Mouse (Mus musculus) midbrain, embryonic 11.5 days (tissue): ENCODE data around the gene Utrn. TPM values are rescaled to one million over a fixed set of nuclear protein-coding genes. Genes with fewer than 3 reads are reported as not detected.
A peak's percentile ranks its signal among the peaks of the same experiment; 100 is the strongest.

Experiments
- ATAC-seq: fragments of 200-750 bp; cut with Nextera tagmentation; 2 replicates; pipeline ENCODE4 v1.8.0; 2017; ENCODE audit warnings: moderate TSS enrichment, moderate library complexity; ENCODE audit not compliant: low FRiP score
- DNase-seq: peaks from one replicate; pipeline ENCODE4 v3.0.0; 2015; ENCODE audit warnings: low spot score; ENCODE audit errors: missing footprints
- H3K27ac ChIP-seq: fragments of 300-500 bp; sonication (generic); 2 replicates; pipeline ENCODE4 v1.5.1; 2014; ENCODE audit warnings: low read depth, low read length
- H3K27me3 ChIP-seq: fragments of 300-500 bp; sonication (generic); 2 replicates; pipeline ENCODE4 v1.6.1; 2014; ENCODE audit warnings: mild to moderate bottlenecking, low read length, moderate library complexity, mixed read lengths; ENCODE audit not compliant: control insufficient read depth, insufficient read depth
- H3K36me3 ChIP-seq: fragments of 300-500 bp; sonication (generic); 2 replicates; pipeline ENCODE4 v1.6.1; 2014; ENCODE audit warnings: mild to moderate bottlenecking, low read length, moderate library complexity, mixed read lengths; ENCODE audit not compliant: control insufficient read depth, insufficient read depth
- H3K4me1 ChIP-seq: fragments of 300-500 bp; sonication (generic); 2 replicates; pipeline ENCODE4 v1.6.1; 2014; ENCODE audit warnings: low read length; ENCODE audit not compliant: control insufficient read depth, insufficient read depth
- H3K4me2 ChIP-seq: fragments of 300-500 bp; sonication (generic); 2 replicates; pipeline ENCODE4 v1.6.1; 2014; ENCODE audit warnings: mild to moderate bottlenecking, moderate library complexity
- H3K4me3 ChIP-seq: fragments of 300-500 bp; sonication (generic); 2 replicates; pipeline ENCODE4 v1.5.1; 2014; ENCODE audit warnings: low read depth, low read length
- H3K9ac ChIP-seq: fragments of 300-500 bp; sonication (generic); 2 replicates; pipeline ENCODE4 v1.6.1; 2014; ENCODE audit warnings: low read length
- H3K9me3 ChIP-seq: fragments of 300-500 bp; sonication (generic); 2 replicates; pipeline ENCODE4 v1.6.1; 2016; ENCODE audit warnings: low read length; ENCODE audit not compliant: control insufficient read depth
- WGBS: fragments of 180-500 bp; shearing (Covaris S2); extraction: QIAGEN DNeasy Blood & Tissue Kit; methylation state at CpG from one replicate; pipeline ENCODE4 v1.1.7; 2014; 5-methylcytosine and 5-hydroxymethylcytosine counted together
- polyA plus RNA-seq: library from polyadenylated mRNA; unstranded; fragments of >200 nt; fragmentation: Nextera tagmentation; extraction: Ambion mirVana; gene quantifications from 2 replicates; pipeline ENCODE4 v1.2.1, GENCODE M21; 2014

Gene Utrn
- polyA plus RNA-seq, 1 experiment from 2014 or later, result 29.1 TPM

DNA sequence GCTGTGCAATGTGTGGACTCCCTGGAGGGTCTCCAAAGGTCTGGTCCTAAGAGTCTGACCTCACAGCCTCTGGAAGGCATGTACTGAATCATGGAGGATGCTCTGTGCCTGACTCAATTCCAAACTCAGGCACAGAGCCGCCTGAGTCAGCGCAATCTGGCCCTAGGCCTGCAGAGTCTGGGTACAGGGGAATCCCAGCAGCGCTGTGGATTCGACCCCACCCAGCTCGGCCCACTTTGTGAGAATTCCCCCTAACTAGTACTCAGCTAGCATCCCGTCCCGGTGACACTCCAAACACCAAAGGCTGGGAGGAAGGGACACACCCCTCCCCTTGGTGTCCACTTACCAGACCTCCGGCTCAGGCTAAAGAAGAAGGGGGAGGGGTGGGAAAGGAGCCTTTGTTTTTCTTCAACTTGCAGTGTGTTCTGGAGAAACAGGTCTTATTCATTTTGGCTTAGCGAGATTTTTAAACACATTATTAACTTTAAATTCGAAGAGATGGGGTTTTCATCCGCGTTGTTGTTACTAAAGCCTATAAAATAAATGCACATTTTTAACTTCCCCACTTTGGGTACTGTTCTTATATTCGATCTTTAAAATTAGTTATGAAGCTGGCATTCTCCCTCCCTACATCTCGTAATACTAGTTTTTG, 9.6 kb upstream of the Utrn start:
- Histone ChIP-seq H3K4me2 (peak overlapping the region; percentile 38), H3K9me3 (no peaks in the 10 kb centered on the region), H3K4me1 (peaks cover 7% of the 10 kb centered on the region; the same call in 1 of the 2 replicates), H3K9ac (peak overlapping the region; percentile 60), H3K4me3 (peak overlapping the region; percentile 14; the same call in 1 of the 2 replicates), H3K36me3 (no peaks in the 10 kb centered on the region), H3K27ac (no peak overlapping the region; the same call in 1 of the 2 replicates), H3K27me3 (no peaks in the 10 kb centered on the region)
- ATAC-seq, result peak; percentile 87
- peak; percentile 94 for DNase-seq
- 3% methylated on average over 14 of the region's 14 CpGs for WGBS

DNA sequence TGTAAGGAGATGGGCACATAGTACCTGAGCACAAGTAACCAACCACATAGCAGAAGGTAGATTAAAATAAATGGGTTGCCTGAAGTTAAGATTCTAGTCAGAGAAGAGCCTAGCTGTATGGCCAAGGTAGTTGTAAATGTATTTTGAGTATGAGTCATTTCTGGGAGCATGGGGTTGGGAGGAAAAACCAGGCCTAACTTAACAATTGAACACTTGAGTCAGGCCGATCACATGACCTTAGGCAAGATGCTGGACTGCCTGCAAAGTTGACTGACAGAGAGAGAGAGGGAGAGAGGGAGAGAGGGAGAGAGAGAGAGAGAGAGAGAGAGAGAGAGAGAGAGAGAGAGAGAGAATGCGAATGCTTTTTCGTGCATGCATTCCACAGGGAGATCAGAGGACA, 7.3 kb upstream of the Utrn start:
- no peaks in the 10 kb centered on the region for H3K36me3 ChIP-seq
- H3K4me2 ChIP-seq, result no peak overlapping the region
- H3K9ac ChIP-seq, result no peak overlapping the region
- no peak for ATAC-seq
- 82% methylated on average over 3 of the region's 3 CpGs for WGBS
- H3K4me1 ChIP-seq, result peaks cover 7% of the 10 kb centered on the region; the same call in 1 of the 2 replicates
- no peak for DNase-seq
- no peak overlapping the region for H3K27ac ChIP-seq
- no peaks in the 10 kb centered on the region for H3K9me3 ChIP-seq
- H3K27me3 ChIP-seq, result no peaks in the 10 kb centered on the region
- H3K4me3 ChIP-seq, result no peak overlapping the region

DNA sequence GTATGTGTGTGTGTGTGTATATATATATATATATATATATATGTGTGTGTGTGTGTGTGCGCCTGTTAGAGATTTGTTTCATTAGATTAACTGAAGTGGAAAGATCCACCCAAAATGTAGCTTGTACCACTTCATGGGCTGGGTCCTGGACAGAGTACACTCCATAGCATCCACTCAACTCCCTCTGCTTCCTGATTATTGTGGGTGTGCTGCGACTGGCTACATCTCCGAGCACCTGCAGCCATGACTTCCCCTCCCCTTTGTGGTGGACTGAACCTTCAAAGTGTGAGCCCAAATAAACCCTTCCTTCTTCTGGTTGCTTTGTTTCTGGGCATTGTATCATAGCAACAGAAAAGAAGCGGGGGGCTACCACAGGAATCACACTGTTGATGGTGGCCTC, 6.2 kb upstream of the Utrn start:
- no peak overlapping the region for H3K9ac ChIP-seq
- no peaks in the 10 kb centered on the region for H3K27me3 ChIP-seq
- H3K4me3 ChIP-seq, result no peak overlapping the region
- peaks cover 7% of the 10 kb centered on the region; the same call in 1 of the 2 replicates for H3K4me1 ChIP-seq
- DNase-seq, result peak; percentile 45
- no peak overlapping the region for H3K27ac ChIP-seq
- no peak overlapping the region for H3K4me2 ChIP-seq
- no peaks in the 10 kb centered on the region for H3K36me3 ChIP-seq
- 84% methylated on average over 4 of the region's 4 CpGs for WGBS
- ATAC-seq, result no peak
- no peaks in the 10 kb centered on the region for H3K9me3 ChIP-seq

DNA sequence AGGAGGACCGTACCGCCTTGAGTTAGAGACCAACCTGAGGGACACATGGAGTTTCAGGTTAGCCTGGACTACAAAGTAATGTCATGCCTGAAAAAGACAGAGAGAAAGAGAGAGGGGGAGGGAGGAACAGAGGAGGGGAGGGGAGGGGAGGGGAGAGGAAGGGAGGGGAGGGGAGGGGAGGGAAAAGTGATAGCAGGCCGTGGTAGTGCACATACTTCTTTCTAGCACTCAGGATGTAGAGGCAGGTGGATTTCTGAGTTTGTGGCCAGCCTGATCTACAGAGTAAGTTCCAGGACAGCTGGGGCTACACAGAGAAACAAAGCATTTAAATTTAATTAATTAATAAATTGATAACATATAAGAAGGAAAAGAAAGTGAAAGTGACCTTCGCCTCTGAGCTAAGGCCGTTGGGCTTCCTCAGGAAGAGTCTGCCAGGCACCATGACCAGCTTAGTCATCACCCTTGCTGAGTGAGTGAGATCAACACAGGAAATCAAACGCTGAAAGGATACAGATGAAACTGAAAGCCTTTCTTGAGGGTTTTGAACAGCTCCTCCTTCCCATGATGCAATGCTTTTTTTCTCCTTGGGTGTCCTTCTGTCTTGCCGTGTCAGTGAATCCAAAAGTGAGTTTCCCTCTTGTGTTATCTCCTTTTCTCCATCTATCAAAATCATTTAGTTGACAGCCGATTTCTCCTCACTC, 5.6 kb upstream of the Utrn start:
- Histone ChIP-seq H3K4me1 (peaks cover 7% of the 10 kb centered on the region; the same call in 1 of the 2 replicates), H3K36me3 (no peaks in the 10 kb centered on the region), H3K27ac (no peak overlapping the region), H3K27me3 (no peaks in the 10 kb centered on the region), H3K9ac (no peak overlapping the region), H3K4me3 (no peak overlapping the region), H3K4me2 (no peak overlapping the region), H3K9me3 (no peaks in the 10 kb centered on the region)
- 70% methylated on average over 8 of the region's 8 CpGs for WGBS
- DNase-seq (no peak), ATAC-seq (no peak)

DNA sequence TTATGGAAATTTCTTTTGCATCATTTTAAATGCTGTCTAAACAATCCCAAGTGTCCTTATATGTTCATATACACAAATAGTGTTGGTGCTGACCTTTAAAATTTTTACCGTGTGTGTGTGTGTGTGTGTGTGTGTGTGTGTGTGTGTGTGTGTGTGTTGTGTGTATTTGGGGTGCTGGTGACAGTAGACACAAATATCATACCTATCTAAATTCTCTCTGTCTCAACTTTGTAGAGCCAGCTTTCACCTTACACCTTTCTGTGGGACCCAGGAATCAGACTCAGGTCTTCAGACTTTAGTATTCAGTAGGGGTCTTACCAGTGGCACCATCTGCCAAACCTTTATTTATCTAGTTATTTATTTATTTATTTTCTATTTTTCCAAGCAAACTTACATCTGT, 681 bp upstream of the Utrn start:
- Histone ChIP-seq H3K36me3 (no peaks in the 10 kb centered on the region), H3K4me3 (no peak overlapping the region; the same call in 1 of the 2 replicates), H3K4me1 (peaks cover 10% of the 10 kb centered on the region; the same call in 1 of the 2 replicates), H3K9me3 (no peaks in the 10 kb centered on the region), H3K27me3 (no peaks in the 10 kb centered on the region), H3K27ac (no peak overlapping the region), H3K9ac (no peak overlapping the region), H3K4me2 (peak overlapping the region; percentile 75)
- WGBS, result 44% methylated on average over 1 of the region's 1 CpGs
- DNase-seq, result peak; percentile 82
- no peak for ATAC-seq

DNA sequence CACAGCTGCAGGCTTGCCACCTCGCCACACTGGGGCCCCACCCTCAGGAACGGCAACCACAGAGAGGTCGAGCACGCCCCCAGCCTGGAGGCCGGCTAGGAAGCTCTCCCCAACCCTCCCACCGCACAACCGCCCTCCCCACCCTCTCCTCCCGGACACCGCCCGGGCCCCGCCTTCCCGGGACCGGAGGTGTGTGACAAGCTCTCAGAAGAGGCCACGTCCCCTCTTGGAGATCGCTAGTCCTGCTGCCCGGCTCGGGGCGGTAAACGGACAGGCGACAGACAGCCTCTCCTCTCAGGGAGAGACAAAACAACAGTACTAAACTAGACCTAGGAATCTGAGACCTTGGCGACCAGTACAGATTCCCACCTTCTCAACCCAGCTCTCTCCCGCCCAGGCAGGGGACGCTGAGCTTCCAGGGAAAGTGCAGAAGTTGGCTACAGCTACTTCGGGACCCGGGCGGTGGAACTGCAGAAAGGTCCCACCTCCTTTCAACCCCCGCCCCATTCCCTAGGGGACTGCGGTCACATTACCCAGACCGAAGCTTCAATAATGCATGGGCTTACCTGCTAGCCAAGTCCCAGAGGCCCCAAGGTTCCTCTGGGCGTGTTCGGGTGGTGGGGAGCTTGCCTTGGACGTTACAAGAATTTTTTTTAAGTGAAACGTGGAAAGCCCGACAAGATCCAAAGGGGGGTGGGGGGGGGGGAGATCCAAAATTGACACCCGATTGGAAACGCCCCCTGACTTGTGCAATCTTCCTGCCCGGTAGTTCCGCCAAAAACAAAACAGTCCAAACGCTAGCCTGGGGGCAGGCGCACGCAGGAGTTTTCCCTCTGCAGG, 756 bp downstream of the Utrn start:
- under 1% methylated on average over 41 of the region's 41 CpGs for WGBS

DNA sequence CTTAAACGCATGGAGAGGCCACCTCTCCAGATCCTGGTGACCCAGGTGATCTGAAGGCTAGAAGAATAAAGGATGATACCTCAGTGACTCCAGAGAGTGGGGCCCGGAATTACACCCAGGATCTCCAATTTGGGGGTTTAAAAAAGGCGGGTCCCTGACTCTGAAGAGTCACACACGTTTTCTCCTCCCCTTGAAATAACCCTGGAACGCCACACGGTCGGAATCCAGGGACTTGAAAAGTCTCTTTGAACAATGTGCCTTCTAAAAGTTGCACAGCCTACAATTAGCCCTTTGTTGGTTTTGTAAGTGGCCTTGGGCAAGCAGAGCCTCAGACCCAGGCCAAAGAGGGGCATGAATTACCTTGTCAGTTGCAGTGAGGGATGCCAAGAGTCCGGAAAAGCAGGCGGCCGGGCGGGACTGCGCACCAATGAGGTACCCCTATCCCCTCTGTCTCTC, 1.4 kb downstream of the Utrn start:
- no peak overlapping the region for H3K27ac ChIP-seq
- peak overlapping the region; percentile 75 for H3K4me2 ChIP-seq
- H3K36me3 ChIP-seq, result no peaks in the 10 kb centered on the region
- no peaks in the 10 kb centered on the region for H3K27me3 ChIP-seq
- peak overlapping the region; percentile 87 for H3K9ac ChIP-seq
- peak overlapping the region; percentile 72 for H3K4me3 ChIP-seq
- peaks cover 10% of the 10 kb centered on the region; the same call in 1 of the 2 replicates for H3K4me1 ChIP-seq
- DNase-seq (peak; percentile 96), ATAC-seq (no peak)
- WGBS, result 0% methylated on average over 12 of the region's 12 CpGs
- H3K9me3 ChIP-seq, result no peaks in the 10 kb centered on the region

More for the DNA sequence above, 756 bp downstream of the Utrn start:
- Histone ChIP-seq H3K9me3 (no peaks in the 10 kb centered on the region), H3K4me1 (peaks cover 10% of the 10 kb centered on the region; the same call in 1 of the 2 replicates), H3K4me2 (peak overlapping the region; percentile 75), H3K27me3 (no peaks in the 10 kb centered on the region), H3K27ac (peak overlapping the region; percentile 68; the same call in 1 of the 2 replicates), H3K4me3 (peak overlapping the region; percentile 72), H3K36me3 (no peaks in the 10 kb centered on the region), H3K9ac (peak overlapping the region; percentile 87)
- ATAC-seq (peak; percentile 75), DNase-seq (peak; percentile 97)

DNA sequence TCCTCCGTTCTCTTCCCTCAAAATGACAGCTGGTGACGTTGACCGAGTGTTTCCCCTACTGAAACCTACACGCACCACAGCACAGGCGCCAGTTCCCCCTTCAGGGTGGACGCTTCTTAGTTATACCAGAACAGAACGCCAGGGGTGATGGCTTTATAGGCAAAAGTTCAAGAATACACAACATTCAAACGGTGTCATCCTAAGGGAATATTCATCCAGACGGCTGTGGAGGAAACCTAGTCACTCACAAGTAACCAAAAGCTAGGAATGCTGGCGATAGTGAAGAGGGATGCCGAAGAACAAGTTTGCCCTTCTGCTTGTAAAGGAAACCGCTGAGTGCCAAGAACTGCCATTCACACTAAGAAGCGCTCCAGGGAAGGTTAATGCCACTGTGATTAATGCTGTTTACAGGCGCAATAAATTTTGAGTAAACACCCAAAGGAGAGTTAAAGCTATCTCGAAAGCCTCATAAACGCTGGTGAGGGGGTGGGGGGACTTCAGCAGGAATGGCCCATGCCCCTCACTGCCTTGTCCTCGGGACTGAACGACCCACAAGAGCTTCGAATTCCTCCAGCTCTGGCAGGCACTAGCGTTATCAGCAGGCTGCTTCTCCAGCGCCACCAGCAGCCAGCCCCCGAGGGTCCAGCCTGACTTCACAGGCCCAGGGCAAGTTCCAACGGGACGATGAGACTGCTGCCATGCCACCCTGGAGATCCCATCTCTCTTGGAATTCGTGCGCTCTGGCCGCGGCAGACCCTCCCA, 2.0 kb downstream of the Utrn start:
- Histone ChIP-seq H3K36me3 (no peaks in the 10 kb centered on the region), H3K4me3 (peak overlapping the region; percentile 72), H3K9me3 (no peaks in the 10 kb centered on the region), H3K4me2 (peak overlapping the region; percentile 75), H3K27ac (no peak overlapping the region), H3K27me3 (no peaks in the 10 kb centered on the region), H3K4me1 (peaks cover 10% of the 10 kb centered on the region; the same call in 1 of the 2 replicates), H3K9ac (peak overlapping the region; percentile 87)
- ATAC-seq (no peak), DNase-seq (peak; percentile 92)
- WGBS, result 3% methylated on average over 28 of the region's 28 CpGs
